ENCODE assay signal across 7 mouse cellular contexts in genomic region chr11:120548786-120549167, GRCm38 (mm10). TPM values are rescaled to one million over a fixed set of nuclear protein-coding genes. Genes with fewer than 3 reads are reported as not detected.
DNase-seq lines count a peak whose midpoint lies in the region; ATAC-seq lines count a peak whose summit lies in the region.

No protein-coding gene starts in this region.

- peak overlapping the region; percentile 98 for H3K9ac ChIP-seq in limb, embryonic 13.5 days
- peak overlapping the region; percentile 95 for H3K9ac ChIP-seq in stomach, embryonic 15.5 days

- no peak for ATAC-seq in megakaryocyte, adult 5-6 weeks (ENCODE audit: poor library complexity, severe bottlenecking)
- ATAC-seq in limb, embryonic 13.5 days (ENCODE audit: low FRiP score, low read depth), result no peak
- no peak for ATAC-seq in stomach, embryonic 15.5 days (ENCODE audit: insufficient read depth, low FRiP score, low read depth)

- peak overlapping the region; percentile 96 for H3K27ac ChIP-seq in forebrain, embryonic 10.5 days
- H3K27ac ChIP-seq in limb, embryonic 13.5 days, result peak overlapping the region; percentile 87
- H3K27ac ChIP-seq in stomach, embryonic 15.5 days, result peak overlapping the region; percentile 98

- H3K4me1 ChIP-seq in megakaryocyte, embryonic 14.5 days, result peaks cover 80% of the 10 kb centered on the region
- peaks cover 33% of the 10 kb centered on the region for H3K4me1 ChIP-seq in forebrain, embryonic 10.5 days
- H3K4me1 ChIP-seq in limb, embryonic 13.5 days, result peaks cover 27% of the 10 kb centered on the region
- peaks cover 28% of the 10 kb centered on the region for H3K4me1 ChIP-seq in stomach, embryonic 15.5 days

- peaks cover 34% of the 10 kb centered on the region for H3K36me3 ChIP-seq in megakaryocyte, embryonic 14.5 days (replicated peaks; ENCODE audit: low read length)
- peaks cover 33% of the 10 kb centered on the region for H3K36me3 ChIP-seq in forebrain, embryonic 10.5 days (replicated peaks)
- peaks cover 24% of the 10 kb centered on the region for H3K36me3 ChIP-seq in limb, embryonic 13.5 days
- H3K36me3 ChIP-seq in stomach, embryonic 15.5 days, result peaks cover 17% of the 10 kb centered on the region

- DNase-seq in forebrain, embryonic 10.5 days (ENCODE audit: extremely low spot score, low spot score), result no peak
- DNase-seq in spleen, postnatal 10 days (ENCODE audit: low spot score in 2 of 2), result no peak
- no peak for DNase-seq in retina, postnatal 1 day

- peak overlapping the region; percentile 99 for H3K4me3 ChIP-seq in megakaryocyte, embryonic 14.5 days (replicated peaks)
- peak overlapping the region; percentile 78 for H3K4me3 ChIP-seq in forebrain, embryonic 10.5 days
- H3K4me3 ChIP-seq in limb, embryonic 13.5 days, result peak overlapping the region; percentile 98
- peak overlapping the region; percentile 92 for H3K4me3 ChIP-seq in stomach, embryonic 15.5 days (replicated peaks)

- H3K27me3 ChIP-seq in megakaryocyte, embryonic 14.5 days (replicated peaks), result no peaks in the 10 kb centered on the region
- H3K27me3 ChIP-seq in forebrain, embryonic 10.5 days (ENCODE audit: poor library complexity, severe bottlenecking), result no peaks in the 10 kb centered on the region
- no peaks in the 10 kb centered on the region for H3K27me3 ChIP-seq in limb, embryonic 13.5 days
- H3K27me3 ChIP-seq in stomach, embryonic 15.5 days (replicated peaks), result no peaks in the 10 kb centered on the region

- peak overlapping the region; percentile 95 for H3K4me2 ChIP-seq in limb, embryonic 13.5 days (replicated peaks)
- H3K4me2 ChIP-seq in stomach, embryonic 15.5 days, result peak overlapping the region; percentile 81

- WGBS in forebrain, embryonic 10.5 days, result 37% methylated on average over 7 of the region's 7 CpGs
- WGBS in limb, embryonic 13.5 days, result 24% methylated on average over 7 of the region's 7 CpGs
- WGBS in stomach, embryonic 15.5 days, result 14% methylated on average over 7 of the region's 7 CpGs

- no peaks in the 10 kb centered on the region for H3K9me3 ChIP-seq in megakaryocyte, embryonic 14.5 days
- H3K9me3 ChIP-seq in forebrain, embryonic 10.5 days, result no peaks in the 10 kb centered on the region
- H3K9me3 ChIP-seq in limb, embryonic 13.5 days, result no peaks in the 10 kb centered on the region
- no peaks in the 10 kb centered on the region for H3K9me3 ChIP-seq in stomach, embryonic 15.5 days

RNA-seq across cellular contexts. Expression of gene Mcrip1, which starts 0.8 kb away (rescaled TPM):
- polyA plus RNA-seq in megakaryocyte, embryonic 14.5 days (2012; ENCODE audit: insufficient read depth, low replicate concordance), result 227 and 338 TPM in 2 replicates
- total RNA-seq in megakaryocyte, adult 5-6 weeks (2015), result 79.7 and 83.0 TPM in 2 replicates
- total RNA-seq in megakaryocyte, adult 5-6 weeks (2017), result 18.3 and 30.5 TPM in 2 replicates
- 205 and 212 TPM in 2 replicates for polyA plus RNA-seq in forebrain, embryonic 10.5 days (2016; fragmentation: Nextera tagmentation; extraction: Ambion mirVana)
- polyA plus RNA-seq in limb, embryonic 13.5 days (2015; fragmentation: Nextera tagmentation; extraction: Ambion mirVana), result 245 TPM in 2 replicates
- 167 TPM in 2 replicates for polyA plus RNA-seq in stomach, embryonic 15.5 days (2015; fragmentation: Nextera tagmentation; extraction: Ambion mirVana)

RNA-seq across cellular contexts. Expression of gene Ppp1r27, which starts 2.2 kb away (rescaled TPM):
- polyA plus RNA-seq in megakaryocyte, embryonic 14.5 days (2012; ENCODE audit: insufficient read depth, low replicate concordance), result 0.25 TPM in 1 of 2 replicates, not detected in the other
- not detected in 2 replicates for total RNA-seq in megakaryocyte, adult 5-6 weeks (2015)
- total RNA-seq in megakaryocyte, adult 5-6 weeks (2017), result not detected in 2 replicates
- polyA plus RNA-seq in forebrain, embryonic 10.5 days (2016; fragmentation: Nextera tagmentation; extraction: Ambion mirVana), result not detected in 2 replicates
- polyA plus RNA-seq in limb, embryonic 13.5 days (2015; fragmentation: Nextera tagmentation; extraction: Ambion mirVana), result 0.59 and 0.94 TPM in 2 replicates
- polyA plus RNA-seq in stomach, embryonic 15.5 days (2015; fragmentation: Nextera tagmentation; extraction: Ambion mirVana), result 0.59 TPM in 1 of 2 replicates, not detected in the other

RNA-seq across cellular contexts. Expression of gene Gcgr, which starts 18.3 kb away (rescaled TPM):
- not detected in 2 replicates for polyA plus RNA-seq in megakaryocyte, embryonic 14.5 days (2012; ENCODE audit: insufficient read depth, low replicate concordance)
- not detected in 2 replicates for total RNA-seq in megakaryocyte, adult 5-6 weeks (2015)
- total RNA-seq in megakaryocyte, adult 5-6 weeks (2017), result not detected in 2 replicates
- polyA plus RNA-seq in forebrain, embryonic 10.5 days (2016; fragmentation: Nextera tagmentation; extraction: Ambion mirVana), result 0.07 and 0.16 TPM in 2 replicates
- polyA plus RNA-seq in limb, embryonic 13.5 days (2015; fragmentation: Nextera tagmentation; extraction: Ambion mirVana), result 6.3 and 7.3 TPM in 2 replicates
- 1.7 and 2.4 TPM in 2 replicates for polyA plus RNA-seq in stomach, embryonic 15.5 days (2015; fragmentation: Nextera tagmentation; extraction: Ambion mirVana)

RNA-seq across cellular contexts. Expression of gene P4hb, which starts 24.3 kb away (rescaled TPM):
- polyA plus RNA-seq in megakaryocyte, embryonic 14.5 days (2012; ENCODE audit: insufficient read depth, low replicate concordance), result 1,223 and 1,872 TPM in 2 replicates
- total RNA-seq in megakaryocyte, adult 5-6 weeks (2015), result 301 and 325 TPM in 2 replicates
- total RNA-seq in megakaryocyte, adult 5-6 weeks (2017), result 587 and 590 TPM in 2 replicates
- 485 and 533 TPM in 2 replicates for polyA plus RNA-seq in forebrain, embryonic 10.5 days (2016; fragmentation: Nextera tagmentation; extraction: Ambion mirVana)
- 775 and 791 TPM in 2 replicates for polyA plus RNA-seq in limb, embryonic 13.5 days (2015; fragmentation: Nextera tagmentation; extraction: Ambion mirVana)
- polyA plus RNA-seq in stomach, embryonic 15.5 days (2015; fragmentation: Nextera tagmentation; extraction: Ambion mirVana), result 954 and 1,026 TPM in 2 replicates

RNA-seq across cellular contexts. Expression of gene Arhgdia, which starts 32.6 kb away (rescaled TPM):
- 1,582 and 1,923 TPM in 2 replicates for polyA plus RNA-seq in megakaryocyte, embryonic 14.5 days (2012; ENCODE audit: insufficient read depth, low replicate concordance)
- 506 and 521 TPM in 2 replicates for total RNA-seq in megakaryocyte, adult 5-6 weeks (2015)
- total RNA-seq in megakaryocyte, adult 5-6 weeks (2017), result 226 and 275 TPM in 2 replicates
- polyA plus RNA-seq in forebrain, embryonic 10.5 days (2016; fragmentation: Nextera tagmentation; extraction: Ambion mirVana), result 744 and 753 TPM in 2 replicates
- 530 and 555 TPM in 2 replicates for polyA plus RNA-seq in limb, embryonic 13.5 days (2015; fragmentation: Nextera tagmentation; extraction: Ambion mirVana)
- 537 and 556 TPM in 2 replicates for polyA plus RNA-seq in stomach, embryonic 15.5 days (2015; fragmentation: Nextera tagmentation; extraction: Ambion mirVana)
